ENCODE assay signal across 17 mouse cellular contexts in the genomic region with DNA sequence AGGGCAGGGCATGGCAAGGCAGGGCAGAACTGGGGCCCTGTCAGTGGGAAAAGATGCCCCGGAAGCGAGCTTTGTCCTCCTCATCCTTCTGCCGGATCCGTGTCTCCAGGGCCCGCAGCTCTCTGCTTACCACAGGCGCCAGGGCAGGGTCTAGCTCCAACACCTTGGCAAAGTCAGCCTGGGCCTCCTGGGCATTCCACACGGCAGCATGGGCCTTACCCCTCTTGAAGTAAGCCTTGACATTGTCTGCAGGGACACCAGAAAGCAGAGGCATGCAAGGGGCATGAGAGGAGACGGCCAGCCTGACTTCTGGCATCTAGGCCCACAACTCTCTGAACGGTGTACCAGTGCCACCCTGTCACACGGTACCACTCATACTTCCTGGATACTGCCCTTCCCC. TPM values are rescaled to one million over a fixed set of nuclear protein-coding genes. Genes with fewer than 3 reads are reported as not detected.
DNase-seq lines count a peak whose midpoint lies in the region; ATAC-seq and TF ChIP-seq lines count a peak whose summit lies in the region.
"Had no signal": no experiment of that assay in that cellular context is flagged by ENCODE, and none has a peak within 500 bp of the region (broad histone marks: within the 10 kb centered on the region; RNA-seq: fewer than 3 reads in every experiment).

No protein-coding gene starts in this region.

- H3K4me1 ChIP-seq in kidney, embryonic 16.5 days (ENCODE audit: insufficient read depth, low read length), result peaks cover 22% of the 10 kb centered on the region
- H3K4me1 ChIP-seq in thymus, adult 2 months (replicated peaks; ENCODE audit: control insufficient read depth, insufficient read depth, low read length), result peaks cover 46% of the 10 kb centered on the region
- H3K4me1 ChIP-seq in intestine, embryonic 16.5 days (ENCODE audit: control insufficient read depth, insufficient read depth, low read length), result peaks cover 23% of the 10 kb centered on the region
- H3K4me1 ChIP-seq in forebrain, embryonic 12.5 days, result no peaks in the 10 kb centered on the region
- H3K4me1 ChIP-seq: midbrain, embryonic 15.5 days had no signal

- 84% methylated on average over 10 of the region's 10 CpGs for WGBS in kidney, embryonic 16.5 days
- WGBS in thymus, adult 2 months, result 89% methylated on average over 10 of the region's 10 CpGs
- 82% methylated on average over 10 of the region's 10 CpGs for WGBS in intestine, embryonic 16.5 days
- 89% methylated on average over 10 of the region's 10 CpGs for WGBS in forebrain, embryonic 12.5 days

- H3K9ac ChIP-seq in kidney, embryonic 16.5 days (replicated peaks; ENCODE audit: low read length), result no peak overlapping the region; the same call in 1 of the 2 replicates
- H3K9ac ChIP-seq in intestine, embryonic 16.5 days (ENCODE audit: low read depth, low read length), result peak overlapping the region; percentile 59
- H3K9ac ChIP-seq in forebrain, embryonic 12.5 days, result no peak overlapping the region
- H3K9ac ChIP-seq: lung, embryonic 15.5 days; midbrain, embryonic 15.5 days; stomach, embryonic 15.5 days had no signal

- DNase-seq in kidney, postnatal 36 days, result no peak
- no peak for DNase-seq in thymus, adult 2 months
- DNase-seq in thymus, adult 18-20 months, result no peak
- peak; percentile 30 for DNase-seq in naive thymus-derived CD4-positive, alpha-beta T cell, adult 2 months (ENCODE audit: low read depth)
- no peak for DNase-seq in gastrocnemius, postnatal 4 days (ENCODE audit: low spot score in 2 of 2)
- DNase-seq: cerebellum, postnatal 36 days had no signal

- peaks cover 33% of the 10 kb centered on the region for H3K36me3 ChIP-seq in kidney, embryonic 16.5 days (ENCODE audit: insufficient read depth, low read length)
- peaks cover 32% of the 10 kb centered on the region for H3K36me3 ChIP-seq in thymus, adult 2 months (ENCODE audit: control insufficient read depth, insufficient read depth, low read length)
- peaks cover 20% of the 10 kb centered on the region for H3K36me3 ChIP-seq in intestine, embryonic 16.5 days (ENCODE audit: control insufficient read depth, insufficient read depth, low read length)
- H3K36me3 ChIP-seq in forebrain, embryonic 12.5 days (replicated peaks), result peaks cover 75% of the 10 kb centered on the region

- no peaks in the 10 kb centered on the region for H3K27me3 ChIP-seq in kidney, embryonic 16.5 days (ENCODE audit: insufficient read depth, low read length)
- H3K27me3 ChIP-seq in thymus, adult 2 months (ENCODE audit: control insufficient read depth, insufficient read depth, low read length), result no peaks in the 10 kb centered on the region
- H3K27me3 ChIP-seq in intestine, embryonic 16.5 days (replicated peaks; ENCODE audit: control insufficient read depth, insufficient read depth, low read length), result no peaks in the 10 kb centered on the region
- H3K27me3 ChIP-seq in forebrain, embryonic 12.5 days, result no peaks in the 10 kb centered on the region
- H3K27me3 ChIP-seq: heart, embryonic 15.5 days; lung, embryonic 15.5 days; midbrain, embryonic 15.5 days; stomach, embryonic 15.5 days had no signal

- no peak overlapping the region for H3K4me3 ChIP-seq in kidney, embryonic 16.5 days (ENCODE audit: low read length)
- H3K4me3 ChIP-seq in thymus, adult 2 months (ENCODE audit: control insufficient read depth, insufficient read depth, low read length), result no peak overlapping the region
- no peak overlapping the region for H3K4me3 ChIP-seq in intestine, embryonic 16.5 days (ENCODE audit: low read length)
- H3K4me3 ChIP-seq in forebrain, embryonic 12.5 days (replicated peaks), result no peak overlapping the region
- H3K4me3 ChIP-seq: embryonic facial prominence, embryonic 10.5 days; heart, embryonic 15.5 days; lung, embryonic 15.5 days; midbrain, embryonic 15.5 days; stomach, embryonic 15.5 days had no signal

- no peak for ATAC-seq in kidney, embryonic 16.5 days (ENCODE audit: low FRiP score, low TSS enrichment)
- peak; percentile 2; the same call in 1 of the 2 replicates for ATAC-seq in intestine, embryonic 16.5 days
- ATAC-seq in forebrain, embryonic 12.5 days (ENCODE audit: low FRiP score), result no peak
- ATAC-seq: forebrain, embryonic 14.5 days; midbrain, embryonic 15.5 days had no signal

- no peak overlapping the region for H3K4me2 ChIP-seq in kidney, embryonic 16.5 days (replicated peaks; ENCODE audit: low read depth, low read length)
- peak overlapping the region; percentile 33 for H3K4me2 ChIP-seq in intestine, embryonic 16.5 days (ENCODE audit: low read depth, low read length)
- H3K4me2 ChIP-seq in forebrain, embryonic 12.5 days, result no peak overlapping the region
- H3K4me2 ChIP-seq: lung, embryonic 15.5 days; midbrain, embryonic 15.5 days; stomach, embryonic 15.5 days had no signal

- TF ChIP-seq POLR2A in thymus, adult 2 months (IDR thresholded peaks at IDR 0.05; ENCODE audit: control insufficient read depth, extremely low read depth, insufficient read depth, low read length, poor library complexity), result no peak

- H3K9me3 ChIP-seq in kidney, embryonic 16.5 days (ENCODE audit: low read length), result no peaks in the 10 kb centered on the region
- no peaks in the 10 kb centered on the region for H3K9me3 ChIP-seq in intestine, embryonic 16.5 days (ENCODE audit: control insufficient read depth, low read length)
- H3K9me3 ChIP-seq in forebrain, embryonic 12.5 days, result no peaks in the 10 kb centered on the region
- H3K9me3 ChIP-seq: embryonic facial prominence, embryonic 10.5 days; G1E; heart, embryonic 15.5 days; lung, embryonic 15.5 days; midbrain, embryonic 15.5 days; stomach, embryonic 15.5 days had no signal

- TF ChIP-seq CTCF in thymus, adult 2 months (IDR thresholded peaks at IDR 0.05; ENCODE audit: borderline replicate concordance, control insufficient read depth, extremely low read depth, insufficient read depth, low read length, poor library complexity), result no peak

- H3K27ac ChIP-seq in kidney, embryonic 16.5 days (ENCODE audit: low read length), result peak overlapping the region; percentile 87
- peak overlapping the region; percentile 71; the same call in 1 of the 2 replicates for H3K27ac ChIP-seq in thymus, adult 2 months (ENCODE audit: control insufficient read depth, insufficient read depth, low read length)
- H3K27ac ChIP-seq in intestine, embryonic 16.5 days (ENCODE audit: low read length), result peak overlapping the region; percentile 95
- H3K27ac ChIP-seq in forebrain, embryonic 12.5 days, result no peak overlapping the region
- H3K27ac ChIP-seq: embryonic facial prominence, embryonic 10.5 days; lung, embryonic 15.5 days; midbrain, embryonic 15.5 days had no signal

RNA-seq across cellular contexts. Expression of a gene that starts 11.1 kb away (rescaled TPM):
- 115 and 120 TPM in 2 replicates for polyA plus RNA-seq in kidney, embryonic 16.5 days (2015; fragmentation: Nextera tagmentation; extraction: Ambion mirVana)
- 106 and 112 TPM in 2 replicates for polyA plus RNA-seq in thymus, adult 2 months (2012; rRNA removed)
- polyA plus RNA-seq in intestine, embryonic 16.5 days (2015; fragmentation: Nextera tagmentation; extraction: Ambion mirVana), result 78.4 and 81.2 TPM in 2 replicates
- 10 to 100 TPM; 49.9 to 61.1 TPM for total RNA-seq in gastrocnemius, postnatal 4 days (2021)
- polyA plus RNA-seq in forebrain, embryonic 12.5 days (2016; fragmentation: Nextera tagmentation; extraction: Ambion mirVana), result 56.4 and 60.7 TPM in 2 replicates

RNA-seq across cellular contexts. Expression of a gene that starts 14.8 kb away (rescaled TPM):
- 20.0 and 22.2 TPM in 2 replicates for polyA plus RNA-seq in kidney, embryonic 16.5 days (2015; fragmentation: Nextera tagmentation; extraction: Ambion mirVana)
- polyA plus RNA-seq in thymus, adult 2 months (2012; rRNA removed), result 333 and 357 TPM in 2 replicates
- 17.5 and 19.7 TPM in 2 replicates for polyA plus RNA-seq in intestine, embryonic 16.5 days (2015; fragmentation: Nextera tagmentation; extraction: Ambion mirVana)
- total RNA-seq in gastrocnemius, postnatal 4 days (2021), result 1 to 10 TPM; 6.1 to 7.3 TPM
- polyA plus RNA-seq in forebrain, embryonic 12.5 days (2016; fragmentation: Nextera tagmentation; extraction: Ambion mirVana), result 21.5 and 22.9 TPM in 2 replicates

RNA-seq across cellular contexts. Expression of a gene that starts 17.6 kb away (rescaled TPM):
- 135 and 138 TPM in 2 replicates for polyA plus RNA-seq in kidney, embryonic 16.5 days (2015; fragmentation: Nextera tagmentation; extraction: Ambion mirVana)
- polyA plus RNA-seq in thymus, adult 2 months (2012; rRNA removed), result 274 and 296 TPM in 2 replicates
- 159 TPM in 2 replicates for polyA plus RNA-seq in intestine, embryonic 16.5 days (2015; fragmentation: Nextera tagmentation; extraction: Ambion mirVana)
- total RNA-seq in gastrocnemius, postnatal 4 days (2021), result 10 to 100 TPM; 22.9 to 23.9 TPM
- 70.4 and 73.9 TPM in 2 replicates for polyA plus RNA-seq in forebrain, embryonic 12.5 days (2016; fragmentation: Nextera tagmentation; extraction: Ambion mirVana)

RNA-seq across cellular contexts. Expression of a gene that starts 25.0 kb away (rescaled TPM):
- polyA plus RNA-seq in kidney, embryonic 16.5 days (2015; fragmentation: Nextera tagmentation; extraction: Ambion mirVana), result not detected in 2 replicates
- polyA plus RNA-seq in thymus, adult 2 months (2012; rRNA removed), result 0.20 and 0.24 TPM in 2 replicates
- 0.04 TPM in 1 of 2 replicates, not detected in the other for polyA plus RNA-seq in intestine, embryonic 16.5 days (2015; fragmentation: Nextera tagmentation; extraction: Ambion mirVana)
- not detected for total RNA-seq in gastrocnemius, postnatal 4 days (2021)
- not detected in 2 replicates for polyA plus RNA-seq in forebrain, embryonic 12.5 days (2016; fragmentation: Nextera tagmentation; extraction: Ambion mirVana)
- polyA plus RNA-seq: embryonic facial prominence, embryonic 10.5 days; forebrain, embryonic 14.5 days; G1E; heart, embryonic 15.5 days; hindbrain, embryonic 11.5 days; lung, embryonic 15.5 days; stomach, embryonic 15.5 days had no signal

RNA-seq across cellular contexts. Expression of a gene that starts 29.3 kb away (rescaled TPM):
- polyA plus RNA-seq in kidney, embryonic 16.5 days (2015; fragmentation: Nextera tagmentation; extraction: Ambion mirVana), result 0.14 and 0.21 TPM in 2 replicates
- 0.26 and 0.53 TPM in 2 replicates for polyA plus RNA-seq in thymus, adult 2 months (2012; rRNA removed)
- polyA plus RNA-seq in intestine, embryonic 16.5 days (2015; fragmentation: Nextera tagmentation; extraction: Ambion mirVana), result 0.11 and 0.20 TPM in 2 replicates
- not detected for total RNA-seq in gastrocnemius, postnatal 4 days (2021)
- polyA plus RNA-seq in forebrain, embryonic 12.5 days (2016; fragmentation: Nextera tagmentation; extraction: Ambion mirVana), result 0.09 TPM in 2 replicates
- polyA plus RNA-seq: heart, embryonic 15.5 days; hindbrain, embryonic 11.5 days had no signal

Comparison
In these comparisons a context has a peak if more than half of its experiments do, and no peak if none do; other contexts are left out.
1. RNA of a gene that starts 14.8 kb away (polyA plus RNA-seq): 333 to 357 TPM in thymus, adult 2 months; 20.0 to 22.2 TPM in kidney, embryonic 16.5 days, 21.5 to 22.9 TPM in forebrain, embryonic 12.5 days and 17.5 to 19.7 TPM in intestine, embryonic 16.5 days; every median in the first group is over 10 times any median in the second.